Mouse (Mus musculus): ENCODE measurements around the gene Rc3h1. TPM values are rescaled to one million over a fixed set of nuclear protein-coding genes. Genes with fewer than 3 reads are reported as not detected.
"Not testable (repeated sequence)": the region's sequence is repeated elsewhere in the genome, so short reads cannot be mapped to it uniquely, and the experiment has no call there.

Rc3h1 gene
- total RNA-seq, 2 experiments from 2014 or later = 22.5 to 30.0 TPM

- DNase-seq = no peak
Measured at GRCm38 (mm10) chr1:160963199-160963598, 57.0 kb downstream of the Rc3h1 start.

GRCm38 (mm10) chr1:160967268-160967667 is 61.0 kb downstream of the Rc3h1 start:
- no peak for DNase-seq

DNA sequence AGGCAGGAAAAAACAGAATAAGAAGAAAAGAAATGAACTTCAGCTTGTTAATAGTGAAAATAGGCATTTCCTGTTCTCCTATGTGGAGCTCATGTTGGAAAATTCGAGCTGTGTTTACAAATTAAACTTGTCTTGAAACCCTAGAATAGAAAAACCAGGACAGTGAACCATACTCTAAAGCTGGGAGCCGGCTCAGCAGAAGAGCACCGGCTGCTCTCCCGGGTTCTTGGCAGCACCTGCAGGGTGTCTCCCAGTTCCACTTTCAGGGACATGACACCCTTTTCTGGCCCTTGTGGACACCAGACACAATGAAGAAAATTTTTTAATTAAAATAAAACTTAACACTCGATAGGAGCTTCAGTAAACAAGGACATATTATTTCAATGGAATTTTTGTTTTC is 62.4 kb downstream of the Rc3h1 start:
- no peak for DNase-seq

GRCm38 (mm10) chr1:160978071-160978735 is 72.0 kb downstream of the Rc3h1 start, which contains the start of gene Serpinc1:
TSS of gene Serpinc1 (plus strand) at chr1:160978585.
- no peak for DNase-seq

- no peak for DNase-seq
Measured at GRCm38 (mm10) chr1:160980021-160980420, 73.8 kb downstream of the Rc3h1 start.

DNA sequence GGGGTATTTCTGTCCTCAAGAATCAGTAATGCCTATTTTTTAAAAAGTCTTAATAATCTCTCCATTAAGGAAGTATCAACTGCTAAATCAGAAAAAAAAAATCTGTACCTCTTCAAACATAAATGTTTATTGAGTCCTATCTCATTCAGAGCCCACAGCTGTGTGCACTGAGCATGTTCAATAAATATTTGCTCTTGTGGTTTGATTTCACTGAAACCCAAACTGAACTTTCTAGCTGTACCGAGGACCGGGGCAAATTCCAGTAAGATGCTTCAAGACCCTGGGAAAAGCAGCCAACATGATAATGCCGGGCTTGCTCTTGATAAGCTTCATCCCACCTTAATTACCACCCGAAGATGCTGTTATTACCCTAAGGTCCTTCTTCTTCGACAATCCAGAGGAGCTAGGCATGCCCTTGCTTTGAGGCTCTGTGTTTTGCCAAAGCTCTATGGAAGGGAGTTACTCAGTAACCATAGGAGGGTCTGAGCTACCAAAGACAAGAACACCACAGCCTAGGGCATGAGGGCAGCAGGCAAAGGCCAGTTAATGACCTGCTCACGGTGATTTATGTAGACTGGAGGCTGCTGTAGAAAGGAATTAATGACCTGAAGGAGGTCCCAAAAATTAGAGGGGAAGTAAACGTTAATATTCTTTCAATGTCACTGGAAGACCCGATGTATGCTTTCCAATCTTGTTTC is 74.5 kb downstream of the Rc3h1 start:
- no peak for DNase-seq

DNA sequence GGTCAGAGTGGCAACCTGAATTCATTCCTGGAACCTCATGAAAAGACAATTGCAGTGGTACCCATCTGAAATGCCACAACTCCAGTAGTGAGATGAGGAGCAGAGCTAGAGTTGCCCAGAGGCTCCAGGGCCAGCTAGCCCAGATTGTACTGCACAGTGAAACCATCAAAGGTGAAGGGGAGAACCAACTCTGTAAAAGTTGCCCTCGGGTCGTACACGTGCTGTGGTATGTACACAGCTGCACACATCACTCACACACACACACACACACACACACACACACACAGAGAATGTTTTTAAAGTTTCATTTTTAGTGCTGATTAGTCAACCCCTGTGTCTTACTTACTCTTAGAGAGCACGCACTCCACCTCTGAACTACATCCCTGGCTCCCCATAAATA is 75.1 kb downstream of the Rc3h1 start:
- no peak for DNase-seq

DNA sequence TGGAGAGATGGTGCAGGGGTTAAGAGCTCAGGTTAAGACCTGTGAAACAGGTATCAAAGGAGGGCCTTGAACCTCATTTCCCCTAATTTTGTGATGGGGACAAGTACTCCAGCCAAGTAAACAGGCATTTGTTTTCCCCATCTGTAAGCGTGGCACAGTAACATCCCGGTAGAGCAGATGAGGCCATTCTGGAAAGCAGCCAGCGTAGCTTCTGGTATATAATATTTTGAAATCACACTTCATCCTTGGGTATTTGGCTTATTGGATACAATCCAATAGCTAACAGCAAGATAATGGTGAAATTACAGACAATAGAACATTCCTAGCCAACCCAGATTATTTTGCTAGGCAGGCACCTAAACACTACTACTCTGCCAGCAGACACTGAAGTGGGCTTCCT is 76.7 kb downstream of the Rc3h1 start:
- no peak for DNase-seq

DNA sequence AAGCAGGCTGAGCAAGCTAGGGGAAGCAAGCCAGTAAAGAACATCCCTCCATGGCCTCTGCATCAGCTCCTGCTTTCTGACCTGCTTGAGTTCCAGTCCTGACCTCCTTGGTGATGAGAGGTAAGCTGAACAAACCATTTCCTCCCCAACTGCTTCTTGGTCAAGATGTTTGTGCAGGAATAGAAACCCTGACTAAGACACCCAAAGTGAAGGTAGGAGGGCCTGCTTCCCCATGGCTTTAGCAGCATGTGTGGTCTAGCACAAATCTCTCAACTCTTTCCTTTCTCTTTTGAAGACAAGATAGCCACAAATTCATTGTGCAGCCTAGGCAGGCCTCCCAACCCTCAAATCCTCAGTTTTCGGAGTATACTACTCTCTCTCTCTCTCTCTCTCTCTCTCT is 78.5 kb downstream of the Rc3h1 start:
- DNase-seq = not testable (repeated sequence)

DNA sequence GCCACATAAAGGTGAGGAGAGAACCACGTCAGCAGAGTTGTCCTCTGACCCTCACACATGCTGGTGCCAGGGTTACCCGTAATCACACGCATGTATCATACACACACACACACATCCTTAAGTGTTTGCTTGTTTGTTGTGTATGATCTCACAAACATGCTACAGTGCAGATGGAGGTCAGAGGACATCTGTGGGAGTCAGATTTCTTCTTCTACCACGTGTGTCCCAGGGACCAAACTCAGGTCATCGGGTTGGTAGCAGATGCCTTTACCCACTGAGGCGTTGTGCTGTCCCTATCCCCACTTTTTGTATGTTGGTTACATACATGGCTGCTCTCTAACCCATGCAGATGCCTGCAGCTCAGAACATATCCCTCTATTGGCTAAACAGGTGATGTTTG is 79.3 kb downstream of the Rc3h1 start:
- DNase-seq = no peak

DNA sequence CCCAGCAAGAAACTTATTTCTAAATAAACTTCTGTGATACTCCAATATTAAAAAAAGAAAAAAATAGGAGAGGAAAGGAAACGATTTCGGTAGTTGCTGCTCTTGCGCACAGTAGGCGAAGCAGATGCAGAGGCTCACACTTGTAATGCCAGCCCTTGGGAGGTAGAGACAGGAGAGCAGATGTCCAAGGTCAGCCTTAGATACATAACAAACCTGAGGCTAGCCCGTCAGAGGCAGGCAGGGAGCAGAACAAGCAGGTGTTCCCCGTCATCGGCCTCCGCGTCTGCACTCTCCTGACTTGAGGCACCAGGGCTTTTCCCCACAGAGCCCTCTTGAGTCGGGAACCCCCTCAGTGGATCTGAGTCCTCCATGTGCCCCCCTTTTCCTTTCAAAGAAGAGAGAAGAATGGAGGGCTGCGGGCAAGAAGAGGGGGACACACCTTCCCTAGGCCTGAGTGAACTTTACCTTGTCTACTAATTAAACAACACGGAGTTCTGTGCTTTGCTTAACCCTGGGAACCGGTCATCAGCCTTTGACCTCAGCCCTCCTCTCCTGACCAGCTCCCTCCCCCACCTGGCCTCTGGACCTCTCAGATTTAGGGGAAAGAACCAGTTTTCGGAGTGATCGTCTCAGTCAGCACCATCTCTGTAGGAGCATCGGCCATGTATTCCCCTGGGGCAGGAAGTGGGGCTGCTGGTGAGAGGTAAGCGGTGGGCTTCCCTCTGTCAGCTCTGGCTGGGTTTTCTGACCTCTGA is 80.8 kb downstream of the Rc3h1 start:
- DNase-seq = no peak

DNA sequence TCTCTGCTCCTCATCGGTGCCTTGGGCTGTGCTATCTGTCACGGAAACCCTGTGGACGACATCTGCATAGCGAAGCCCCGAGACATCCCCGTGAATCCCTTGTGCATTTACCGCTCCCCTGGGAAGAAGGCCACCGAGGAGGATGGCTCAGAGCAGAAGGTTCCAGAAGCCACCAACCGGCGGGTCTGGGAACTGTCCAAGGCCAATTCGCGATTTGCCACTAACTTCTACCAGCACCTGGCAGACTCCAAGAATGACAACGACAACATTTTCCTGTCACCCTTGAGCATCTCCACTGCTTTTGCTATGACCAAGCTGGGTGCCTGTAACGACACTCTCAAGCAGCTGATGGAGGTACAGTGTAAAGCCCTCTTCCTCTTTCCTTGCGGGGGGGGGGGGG is 83.2 kb downstream of the Rc3h1 start:
- DNase-seq = no peak

- no peak for DNase-seq
Measured at GRCm38 (mm10) chr1:160993851-160994250, 87.6 kb downstream of the Rc3h1 start.

DNA sequence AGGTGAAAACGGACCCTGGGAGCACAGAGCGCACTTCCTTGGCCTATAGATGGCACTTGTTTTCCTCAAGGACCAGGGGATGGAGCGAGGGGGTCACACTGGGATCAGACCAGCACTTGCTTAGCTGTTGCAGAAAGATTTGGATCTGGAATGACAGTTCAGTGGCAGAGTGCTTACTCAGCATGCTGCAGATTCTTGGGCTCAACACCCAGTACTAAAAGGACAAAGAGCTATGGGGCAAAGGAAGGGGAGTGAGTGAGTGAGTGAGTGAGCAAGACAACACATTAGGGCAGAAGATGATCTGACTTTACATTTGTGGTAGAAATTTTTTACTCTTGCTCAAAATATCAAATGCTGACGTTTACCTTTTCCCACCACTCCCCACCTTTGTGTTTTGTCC is 98.7 kb downstream of the Rc3h1 start:
- no peak for DNase-seq

DNA sequence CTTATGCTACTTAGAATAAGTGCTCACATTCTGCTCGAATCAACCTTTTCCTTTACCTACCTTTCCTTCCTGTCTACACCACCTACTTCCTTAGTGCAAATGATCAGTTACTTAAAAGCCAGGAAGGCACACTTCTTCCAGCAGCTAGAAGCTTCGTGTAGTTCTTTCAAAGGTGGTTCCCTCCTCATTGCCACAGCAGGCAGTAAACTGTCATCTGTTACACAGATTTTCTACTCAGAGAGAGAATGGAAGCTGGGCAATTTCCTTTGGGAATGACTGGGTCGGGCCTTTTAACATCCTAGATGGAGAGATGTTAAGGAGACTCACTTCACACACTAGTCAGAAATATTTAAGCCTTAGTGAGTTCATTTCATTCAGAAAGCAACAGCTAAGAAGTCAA is 99.3 kb downstream of the Rc3h1 start:
- DNase-seq = no peak

DNA sequence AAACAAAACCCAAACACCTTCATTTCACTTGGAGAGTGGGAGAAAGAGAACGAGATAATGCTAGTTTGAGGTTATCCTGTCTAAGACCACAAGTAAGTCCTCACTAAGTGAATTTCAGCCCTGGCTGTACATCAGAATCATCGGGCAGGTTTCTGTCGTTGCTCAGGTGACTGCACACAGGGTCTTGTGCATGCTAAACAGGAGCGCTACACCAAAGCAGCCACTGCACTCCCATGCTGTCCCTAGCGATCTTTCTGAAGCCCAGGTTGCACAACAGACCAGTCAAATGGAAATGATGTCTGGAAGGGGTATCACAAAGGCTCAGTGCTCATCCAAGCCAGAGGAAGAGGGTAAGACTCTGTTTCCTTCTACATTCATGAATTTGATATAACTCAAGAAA is 100.3 kb downstream of the Rc3h1 start:
- no peak for DNase-seq

- no peak for DNase-seq
Measured at GRCm38 (mm10) chr1:161008038-161008437, 101.8 kb downstream of the Rc3h1 start.

DNA sequence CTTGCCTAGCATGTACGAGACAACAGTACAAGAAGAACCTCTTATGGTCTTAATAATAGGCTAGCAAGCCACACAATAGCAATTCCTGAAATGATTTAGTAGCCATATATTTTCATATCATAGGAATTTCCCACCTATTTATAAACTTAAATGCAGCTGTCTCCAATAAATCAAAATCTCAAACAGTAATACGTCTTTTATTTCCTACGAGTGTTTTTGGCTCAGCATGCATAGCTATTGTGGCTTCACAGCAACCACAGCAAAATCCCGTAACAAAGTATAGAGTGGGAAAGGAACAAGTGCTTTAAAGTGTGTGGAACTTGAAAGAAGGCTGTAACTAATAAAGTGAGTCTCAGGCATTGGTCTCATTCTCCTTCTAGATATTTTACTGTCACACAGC is 104.2 kb downstream of the Rc3h1 start:
- no peak for DNase-seq

DNA sequence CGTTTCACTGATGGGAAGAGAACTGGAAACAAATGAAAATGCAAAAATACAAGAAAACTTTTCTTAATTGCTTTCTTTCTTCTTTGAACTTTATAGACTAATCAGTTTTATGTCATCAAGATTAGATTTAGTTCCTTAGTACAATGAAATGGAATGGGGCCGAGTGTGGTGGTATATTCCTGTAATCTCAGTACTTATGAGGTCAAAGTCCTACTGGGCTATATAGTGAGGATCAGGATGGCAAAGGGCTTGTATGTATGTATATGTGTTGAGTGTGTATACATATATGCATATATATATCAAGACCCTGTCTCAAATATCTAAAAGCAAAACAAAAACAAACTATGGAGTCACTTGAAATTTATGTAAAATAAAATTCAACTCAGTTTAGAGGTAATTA is 110.2 kb downstream of the Rc3h1 start:
- no peak for DNase-seq

- DNase-seq = no peak
Measured at GRCm38 (mm10) chr1:161020051-161020450, 113.8 kb downstream of the Rc3h1 start.

Data from gastrocnemius, postnatal 25 days (tissue).